In genomic region chr13:52457177-52457888, GRCm38 (mm10) we compare ENCODE assay signal across 9 mouse cellular contexts.
DNase-seq lines count a peak whose midpoint lies in the region; ATAC-seq and TF ChIP-seq lines count a peak whose summit lies in the region.
"Had no signal": no experiment of that assay in that cellular context is flagged by ENCODE, and none has a peak within 500 bp of the region (broad histone marks: within the 10 kb centered on the region; RNA-seq: fewer than 3 reads in every experiment).

No protein-coding gene starts in this region.

- H3K36me3 ChIP-seq in limb, embryonic 12.5 days, result no peaks in the 10 kb centered on the region
- H3K36me3 ChIP-seq in limb, embryonic 10.5 days, result no peaks in the 10 kb centered on the region
- no peaks in the 10 kb centered on the region for H3K36me3 ChIP-seq in hindbrain, embryonic 12.5 days
- no peaks in the 10 kb centered on the region for H3K36me3 ChIP-seq in neural tube, embryonic 14.5 days (ENCODE audit: control insufficient read depth, insufficient read depth, low read length)
- H3K36me3 ChIP-seq in stomach, postnatal 0 days (ENCODE audit: control insufficient read depth, insufficient read depth, low read length), result no peaks in the 10 kb centered on the region

- ATAC-seq in limb, embryonic 12.5 days (ENCODE audit: insufficient number of reproducible peaks, insufficient read depth, low FRiP score, low TSS enrichment, low read depth), result no peak
- ATAC-seq in hindbrain, embryonic 12.5 days (ENCODE audit: low FRiP score), result no peak
- ATAC-seq in neural tube, embryonic 14.5 days (ENCODE audit: low read depth), result peak; percentile 71
- no peak for ATAC-seq in stomach, postnatal 0 days (ENCODE audit: low FRiP score, low TSS enrichment)

- peak overlapping the region; percentile 47 for H3K4me2 ChIP-seq in limb, embryonic 12.5 days
- peak overlapping the region; percentile 37 for H3K4me2 ChIP-seq in hindbrain, embryonic 12.5 days (replicated peaks)
- H3K4me2 ChIP-seq in neural tube, embryonic 14.5 days (ENCODE audit: low read depth, low read length), result peak overlapping the region; percentile 26; the same call in 1 of the 2 replicates
- H3K4me2 ChIP-seq in stomach, postnatal 0 days (replicated peaks; ENCODE audit: low read depth), result no peak overlapping the region

- H3K9ac ChIP-seq in limb, embryonic 12.5 days (replicated peaks), result no peak overlapping the region
- no peak overlapping the region for H3K9ac ChIP-seq in hindbrain, embryonic 12.5 days
- H3K9ac ChIP-seq in neural tube, embryonic 14.5 days (replicated peaks; ENCODE audit: low read depth, low read length), result no peak overlapping the region
- no peak overlapping the region for H3K9ac ChIP-seq in stomach, postnatal 0 days (ENCODE audit: low read length)
- H3K9ac ChIP-seq: liver, embryonic 14.5 days had no signal

- no peak for DNase-seq in limb, embryonic 10.5 days (ENCODE audit: low spot score)
- peak; percentile 65 to 74 for DNase-seq in cerebellum, postnatal 14 days
- DNase-seq in stomach, postnatal 0 days (ENCODE audit: low spot score), result no peak
- no peak for DNase-seq in gastrocnemius, adult 8-10 months (ENCODE audit: low spot score in 2 of 2)
- no peak for DNase-seq in spleen, postnatal 10 days (ENCODE audit: low spot score in 2 of 2)

- 47% methylated on average over 15 of the region's 15 CpGs for WGBS in limb, embryonic 12.5 days
- WGBS in limb, embryonic 10.5 days, result 81% methylated on average over 15 of the region's 15 CpGs
- 66% methylated on average over 15 of the region's 15 CpGs for WGBS in hindbrain, embryonic 12.5 days
- 40% methylated on average over 15 of the region's 15 CpGs for WGBS in neural tube, embryonic 14.5 days
- WGBS in stomach, postnatal 0 days, result 83% methylated on average over 15 of the region's 15 CpGs

- no peaks in the 10 kb centered on the region for H3K9me3 ChIP-seq in limb, embryonic 12.5 days
- no peaks in the 10 kb centered on the region for H3K9me3 ChIP-seq in limb, embryonic 10.5 days (replicated peaks)
- no peaks in the 10 kb centered on the region for H3K9me3 ChIP-seq in hindbrain, embryonic 12.5 days (replicated peaks)
- H3K9me3 ChIP-seq in neural tube, embryonic 14.5 days (ENCODE audit: control insufficient read depth, low read length), result no peaks in the 10 kb centered on the region
- H3K9me3 ChIP-seq in stomach, postnatal 0 days (ENCODE audit: control insufficient read depth, low read length), result no peaks in the 10 kb centered on the region; the same call in 1 of the 2 replicates

- no peak for TF ChIP-seq EP300 in stomach, postnatal 0 days (optimal IDR thresholded peaks at IDR 0.05)

- no peaks in the 10 kb centered on the region for H3K27me3 ChIP-seq in limb, embryonic 12.5 days
- no peaks in the 10 kb centered on the region for H3K27me3 ChIP-seq in limb, embryonic 10.5 days (ENCODE audit: low read depth, poor library complexity, severe bottlenecking)
- H3K27me3 ChIP-seq in hindbrain, embryonic 12.5 days, result no peaks in the 10 kb centered on the region
- H3K27me3 ChIP-seq in neural tube, embryonic 14.5 days (ENCODE audit: control insufficient read depth, insufficient read depth, low read length), result no peaks in the 10 kb centered on the region
- no peaks in the 10 kb centered on the region for H3K27me3 ChIP-seq in stomach, postnatal 0 days (ENCODE audit: control insufficient read depth, insufficient read depth, low read length)

- H3K27ac ChIP-seq in limb, embryonic 12.5 days, result peak overlapping the region; percentile 60; the same call in 1 of the 2 replicates
- H3K27ac ChIP-seq in limb, embryonic 10.5 days, result no peak overlapping the region
- H3K27ac ChIP-seq in hindbrain, embryonic 12.5 days, result peak overlapping the region; percentile 72
- H3K27ac ChIP-seq in neural tube, embryonic 14.5 days (ENCODE audit: low read depth, low read length), result peak overlapping the region; percentile 78
- no peak overlapping the region for H3K27ac ChIP-seq in stomach, postnatal 0 days (replicated peaks)
- H3K27ac ChIP-seq: liver, embryonic 14.5 days had no signal

- H3K4me3 ChIP-seq in limb, embryonic 12.5 days (replicated peaks), result peak overlapping the region; percentile 12; the same call in 1 of the 2 replicates
- no peak overlapping the region for H3K4me3 ChIP-seq in limb, embryonic 10.5 days
- H3K4me3 ChIP-seq in hindbrain, embryonic 12.5 days, result no peak overlapping the region
- H3K4me3 ChIP-seq in neural tube, embryonic 14.5 days (ENCODE audit: low read depth, low read length), result no peak overlapping the region
- no peak overlapping the region for H3K4me3 ChIP-seq in stomach, postnatal 0 days (ENCODE audit: low read depth, low read length)

- no peak for TF ChIP-seq CTCF in stomach, postnatal 0 days (IDR thresholded peaks at IDR 0.05; ENCODE audit: low read depth)

- peaks cover 16% of the 10 kb centered on the region for H3K4me1 ChIP-seq in limb, embryonic 12.5 days (replicated peaks)
- peaks cover 20% of the 10 kb centered on the region for H3K4me1 ChIP-seq in limb, embryonic 10.5 days
- H3K4me1 ChIP-seq in hindbrain, embryonic 12.5 days, result peaks cover 10% of the 10 kb centered on the region
- H3K4me1 ChIP-seq in neural tube, embryonic 14.5 days (ENCODE audit: control insufficient read depth, insufficient read depth, low read length), result peaks cover 4% of the 10 kb centered on the region
- H3K4me1 ChIP-seq in stomach, postnatal 0 days (replicated peaks; ENCODE audit: control insufficient read depth, insufficient read depth), result no peaks in the 10 kb centered on the region; the same call in 1 of the 2 replicates

Comparison
In these comparisons a context has a peak if more than half of its experiments do, and no peak if none do; other contexts are left out.
1. H3K27ac ChIP-seq: peak in limb, embryonic 12.5 days (single experiment), hindbrain, embryonic 12.5 days (single experiment) and neural tube, embryonic 14.5 days (single experiment); none in limb, embryonic 10.5 days (single experiment) and stomach, postnatal 0 days (single experiment).
2. DNase-seq: peak in cerebellum, postnatal 14 days (2 of 2); none in limb, embryonic 10.5 days (single experiment), stomach, postnatal 0 days (single experiment), gastrocnemius, adult 8-10 months (0 of 2) and spleen, postnatal 10 days (0 of 2).